Mouse (Mus musculus) spleen, adult 2 months (tissue): ENCODE data around the gene Inpp4b. TPM values are rescaled to one million over a fixed set of nuclear protein-coding genes. Genes with fewer than 3 reads are reported as not detected.

Experiments
- DNase-seq, 2 experiments: peaks; one replicate each; pipeline versions ENCODE4 v3.0.0 to v3.0.0-alpha.2; 2012 to 2021; ENCODE audit warnings: low spot score in 2 of 2, low read depth in 1 of 2
- H3K27ac ChIP-seq: fragments of 200-500 bp; 2 replicates; pipeline ENCODE4 v1.5.1; 2012; ENCODE audit warnings: low read length, inconsistent platforms; ENCODE audit not compliant: insufficient read depth
- H3K27me3 ChIP-seq: fragments of 200-500 bp; 2 replicates; pipeline ENCODE4 v1.6.1; 2012; ENCODE audit warnings: mild to moderate bottlenecking, moderate library complexity, low read length, inconsistent platforms; ENCODE audit not compliant: control insufficient read depth, insufficient read depth
- H3K36me3 ChIP-seq: fragments of 200-500 bp; 2 replicates; pipeline ENCODE4 v1.6.1; 2012; ENCODE audit warnings: mild to moderate bottlenecking, low read length, inconsistent platforms; ENCODE audit not compliant: control insufficient read depth, insufficient read depth
- H3K4me1 ChIP-seq: fragments of 200-500 bp; 2 replicates; pipeline ENCODE4 v1.6.1; 2011; ENCODE audit warnings: inconsistent platforms; ENCODE audit not compliant: control insufficient read depth, insufficient read depth, insufficient read length
- H3K4me3 ChIP-seq: fragments of 200-500 bp; 2 replicates; pipeline ENCODE4 v1.5.1; 2011; ENCODE audit warnings: mild to moderate bottlenecking, inconsistent platforms; ENCODE audit not compliant: insufficient read depth, insufficient read length; ENCODE audit errors: extremely low read depth
- CTCF ChIP-seq: fragments of 200-500 bp; IDR thresholded peaks from 2 replicates; pipeline ENCODE4 v1.5.1; 2011; ENCODE audit warnings: mild to moderate bottlenecking, inconsistent platforms; ENCODE audit not compliant: insufficient read depth, insufficient read length, insufficient replicate concordance; ENCODE audit errors: extremely low read depth
- POLR2A ChIP-seq: fragments of 200-500 bp; IDR thresholded peaks from 2 replicates; pipeline ENCODE4 v1.6.1; 2011; ENCODE audit warnings: low read depth, low read length, inconsistent platforms
- WGBS: fragments of 180-500 bp; shearing (Covaris S2); methylation state at CpG from one replicate; pipeline ENCODE4 v1.1.7; 2018; 5-methylcytosine and 5-hydroxymethylcytosine counted together
- polyA plus RNA-seq: library from polyadenylated mRNA; depleted of rRNA; stranded (reverse); fragments of >200 nt; gene quantifications from 2 replicates; pipeline ENCODE4 v1.2.3, GENCODE M21; 2012

The Inpp4b gene
- polyA plus RNA-seq, 1 experiment = 5.1 TPM

- Histone ChIP-seq H3K27me3 (no peaks in the 10 kb centered on the region), H3K36me3 (no peaks in the 10 kb centered on the region), H3K4me1 (peaks cover 3% of the 10 kb centered on the region; the same call in 1 of the 2 replicates), H3K27ac (no peak overlapping the region), H3K4me3 (no peak overlapping the region)
- TF ChIP-seq POLR2A = no peak
- TF ChIP-seq CTCF = no peak
- DNase-seq = no peak
- 51% methylated on average over 4 of the region's 4 CpGs for WGBS
Measured at GRCm38 (mm10) chr8:81856120-81856519, 513.8 kb downstream of the Inpp4b start.

- no peaks in the 10 kb centered on the region for H3K27me3 ChIP-seq
- DNase-seq = no peak
- WGBS = 87% methylated on average over 6 of the region's 6 CpGs
- H3K36me3 ChIP-seq = no peaks in the 10 kb centered on the region
- H3K27ac ChIP-seq = no peak overlapping the region
- H3K4me3 ChIP-seq = no peak overlapping the region
- no peak for TF ChIP-seq CTCF
- no peak for TF ChIP-seq POLR2A
- H3K4me1 ChIP-seq = peaks cover 3% of the 10 kb centered on the region; the same call in 1 of the 2 replicates
Measured at GRCm38 (mm10) chr8:81856608-81857007, 514.3 kb downstream of the Inpp4b start.

GRCm38 (mm10) chr8:81858393-81858792 lies 516.0 kb downstream of the Inpp4b start:
- no peak for DNase-seq
- WGBS = 46% methylated on average over 4 of the region's 4 CpGs
- TF ChIP-seq POLR2A (no peak), CTCF (no peak)

GRCm38 (mm10) chr8:81859805-81860204 lies 517.4 kb downstream of the Inpp4b start:
- WGBS = 70% methylated on average over 1 of the region's 1 CpGs
- Histone ChIP-seq H3K27me3 (no peaks in the 10 kb centered on the region), H3K36me3 (no peaks in the 10 kb centered on the region; the same call in 1 of the 2 replicates), H3K4me3 (no peak overlapping the region), H3K4me1 (peaks cover 2% of the 10 kb centered on the region; the same call in 1 of the 2 replicates), H3K27ac (no peak overlapping the region)
- no peak for TF ChIP-seq CTCF
- no peak for TF ChIP-seq POLR2A
- DNase-seq = no peak

More at GRCm38 (mm10) chr8:81858393-81858792, 516.0 kb downstream of the Inpp4b start:
- H3K4me3 ChIP-seq = no peak overlapping the region
- H3K27ac ChIP-seq = no peak overlapping the region
- no peaks in the 10 kb centered on the region for H3K27me3 ChIP-seq
- peaks cover 3% of the 10 kb centered on the region; the same call in 1 of the 2 replicates for H3K4me1 ChIP-seq
- no peaks in the 10 kb centered on the region; the same call in 1 of the 2 replicates for H3K36me3 ChIP-seq

- no peak overlapping the region for H3K27ac ChIP-seq
- 97% methylated on average over 8 of the region's 8 CpGs for WGBS
- no peaks in the 10 kb centered on the region; the same call in 1 of the 2 replicates for H3K36me3 ChIP-seq
- no peak overlapping the region for H3K4me3 ChIP-seq
- H3K27me3 ChIP-seq = no peaks in the 10 kb centered on the region
- H3K4me1 ChIP-seq = no peaks in the 10 kb centered on the region
- no peak for DNase-seq
- no peak for TF ChIP-seq CTCF
- TF ChIP-seq POLR2A = no peak
Measured at GRCm38 (mm10) chr8:81861311-81861710, 519.0 kb downstream of the Inpp4b start.

GRCm38 (mm10) chr8:81862738-81863137 lies 520.4 kb downstream of the Inpp4b start:
- Histone ChIP-seq H3K27me3 (no peaks in the 10 kb centered on the region), H3K4me1 (no peaks in the 10 kb centered on the region), H3K4me3 (no peak overlapping the region), H3K27ac (no peak overlapping the region), H3K36me3 (no peaks in the 10 kb centered on the region; the same call in 1 of the 2 replicates)
- TF ChIP-seq POLR2A (no peak), CTCF (no peak)
- no peak for DNase-seq

- WGBS = 86% methylated on average over 2 of the region's 2 CpGs
- Histone ChIP-seq H3K36me3 (no peaks in the 10 kb centered on the region; the same call in 1 of the 2 replicates), H3K27ac (no peak overlapping the region), H3K27me3 (no peaks in the 10 kb centered on the region), H3K4me3 (no peak overlapping the region), H3K4me1 (no peaks in the 10 kb centered on the region)
- TF ChIP-seq POLR2A (no peak), CTCF (no peak)
- DNase-seq = no peak
Measured at GRCm38 (mm10) chr8:81864318-81864717, 522.0 kb downstream of the Inpp4b start.

GRCm38 (mm10) chr8:81865664-81866063 lies 523.3 kb downstream of the Inpp4b start:
- TF ChIP-seq POLR2A = no peak
- TF ChIP-seq CTCF = no peak
- Histone ChIP-seq H3K4me3 (no peak overlapping the region), H3K36me3 (no peaks in the 10 kb centered on the region; the same call in 1 of the 2 replicates), H3K4me1 (no peaks in the 10 kb centered on the region), H3K27me3 (no peaks in the 10 kb centered on the region), H3K27ac (no peak overlapping the region)
- 85% methylated on average over 3 of the region's 3 CpGs for WGBS
- no peak for DNase-seq
